Mouse (Mus musculus): Measurements from ENCODE around the gene Kcnk3.

Kcnk3 gene

DNA sequence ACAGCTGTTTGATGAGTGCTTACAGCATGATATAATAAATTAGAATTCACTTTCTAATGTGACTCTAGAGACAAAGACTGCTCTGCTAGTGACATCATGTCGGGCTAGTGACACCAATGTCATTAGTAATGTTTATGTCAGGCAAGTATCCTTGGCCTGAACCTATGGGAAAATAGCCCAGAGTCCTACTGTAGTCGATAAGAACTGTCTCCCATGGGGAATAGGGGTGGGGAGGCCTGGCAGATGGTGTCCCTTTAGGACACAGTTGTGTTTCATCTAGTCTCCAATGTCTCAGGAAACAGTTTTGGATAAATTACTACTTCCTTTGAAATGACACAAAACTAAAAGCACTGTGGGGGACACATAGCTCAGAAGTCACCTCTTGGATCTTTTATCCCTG, 58.1 kb downstream of the Kcnk3 start:
- peak; percentile 96 for DNase-seq

DNA sequence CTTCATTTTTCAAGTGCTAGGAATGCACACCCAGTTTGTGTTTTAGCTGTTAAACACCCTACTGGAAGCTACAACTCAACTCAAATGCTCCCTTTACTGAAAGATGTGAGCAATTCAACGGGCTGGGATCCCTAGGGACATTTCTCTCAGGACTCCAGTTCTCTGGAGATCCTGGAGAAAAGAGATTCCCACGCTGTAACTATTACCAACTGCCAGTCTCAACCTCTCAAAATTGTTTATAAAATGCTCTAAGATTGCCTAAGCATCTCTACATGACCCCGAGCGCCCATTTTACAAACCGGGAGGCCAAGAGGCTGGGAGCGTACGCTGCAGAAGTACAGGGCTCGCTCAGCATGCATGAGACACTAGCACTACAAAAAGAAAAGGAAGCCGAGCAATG, 59.4 kb downstream of the Kcnk3 start:
- DNase-seq: no peak

DNA sequence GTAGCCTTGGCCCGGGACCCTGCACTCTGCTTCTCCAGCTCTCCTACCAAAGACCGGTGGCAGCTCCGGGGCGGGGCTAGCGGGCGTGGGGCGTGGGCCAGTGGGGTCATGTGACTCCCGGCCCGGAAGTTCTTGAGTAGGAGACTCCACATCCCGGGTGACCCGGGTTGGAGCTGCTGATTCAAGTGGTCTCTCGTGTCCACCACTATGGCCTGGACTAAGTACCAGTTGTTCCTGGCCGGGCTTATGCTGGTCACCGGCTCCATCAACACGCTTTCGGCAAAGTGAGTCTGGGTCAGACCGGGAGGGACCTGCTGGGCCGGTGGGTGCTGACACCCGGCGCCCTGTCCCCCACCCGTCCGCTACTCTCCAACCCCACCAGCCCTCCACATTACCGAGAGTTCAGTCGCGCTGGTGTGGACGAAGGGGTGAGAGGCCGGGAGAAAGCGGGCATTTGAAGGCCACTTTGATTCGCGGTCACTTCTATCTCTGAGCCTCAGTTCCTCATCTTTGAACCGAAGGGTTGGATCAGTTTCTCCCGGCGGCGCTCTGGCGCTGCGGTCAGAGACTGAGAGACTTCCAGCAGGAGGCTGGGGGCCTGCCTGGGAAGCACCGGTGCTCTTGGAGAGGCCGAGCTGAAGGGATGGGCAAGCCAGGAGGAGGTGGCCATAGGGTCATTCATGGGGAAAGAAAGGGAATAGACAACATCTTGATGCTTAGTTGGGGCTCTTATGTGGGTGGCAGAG, 60.0 kb downstream of the Kcnk3 start, which contains the start of gene Slc35f6:
TSS of gene Slc35f6 (plus strand) at position 119 of the 746 bp plus-strand sequence.
- peak; percentile 100 for DNase-seq

DNA sequence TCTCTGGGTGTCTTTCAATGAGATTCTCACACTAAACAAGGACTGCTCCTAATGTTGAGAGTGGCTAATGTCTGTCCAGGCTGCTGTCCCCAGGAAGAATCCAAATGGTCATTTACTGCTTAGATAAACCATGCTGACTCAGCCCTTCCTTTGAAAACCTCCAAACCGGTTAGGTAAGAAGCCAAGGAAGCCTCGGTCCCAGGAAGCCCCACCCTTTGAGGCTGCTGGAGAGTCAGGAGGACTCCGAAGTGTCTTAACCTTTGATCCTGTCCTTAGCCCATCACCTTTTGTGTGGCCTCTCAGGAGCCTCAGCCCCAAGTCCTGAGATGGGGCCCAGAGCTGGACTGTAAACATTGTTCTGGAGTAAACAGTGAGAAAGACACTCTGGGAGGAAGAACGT, 61.6 kb downstream of the Kcnk3 start:
- no peak for DNase-seq

DNA sequence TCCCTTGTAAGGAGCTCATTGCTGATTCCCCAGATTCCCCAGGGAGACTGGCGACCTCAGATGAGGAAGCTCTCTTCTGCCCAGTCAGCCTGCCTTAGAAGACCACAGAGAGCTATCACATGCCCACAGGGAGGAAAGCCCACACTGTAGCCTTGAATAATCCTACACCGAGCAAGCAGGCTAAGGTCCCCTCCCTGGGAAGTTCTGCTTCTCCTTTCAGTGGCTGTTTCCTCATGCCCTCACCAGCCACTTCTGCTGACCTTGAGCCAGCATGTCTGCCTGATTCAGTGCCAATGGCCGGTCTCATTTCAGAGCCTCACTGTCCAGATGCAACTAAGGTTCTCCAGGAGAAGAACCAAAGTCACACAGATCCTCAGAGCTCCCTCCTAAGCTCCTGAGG, 62.8 kb downstream of the Kcnk3 start:
- peak; percentile 98 for DNase-seq

DNA sequence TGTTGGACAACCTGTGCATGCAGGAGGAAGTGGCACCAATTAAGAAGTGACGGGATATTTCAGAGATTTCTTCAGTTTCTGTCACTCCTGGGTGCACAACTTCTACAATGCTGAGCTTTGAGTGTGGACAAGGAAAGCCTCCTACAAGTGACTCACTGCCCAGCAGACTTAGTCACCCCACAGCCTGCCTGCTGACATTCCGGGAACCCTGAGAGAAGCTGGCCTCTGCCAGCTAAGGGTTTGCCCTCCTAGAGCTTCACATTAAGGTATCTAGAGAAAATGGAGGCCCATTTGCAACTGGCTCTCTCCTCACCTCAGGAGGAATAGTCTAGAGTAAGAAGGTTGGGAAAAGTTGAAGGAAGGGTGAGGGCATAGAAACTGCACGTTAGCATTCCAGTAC, 63.6 kb downstream of the Kcnk3 start:
- DNase-seq: peak; percentile 88

DNA sequence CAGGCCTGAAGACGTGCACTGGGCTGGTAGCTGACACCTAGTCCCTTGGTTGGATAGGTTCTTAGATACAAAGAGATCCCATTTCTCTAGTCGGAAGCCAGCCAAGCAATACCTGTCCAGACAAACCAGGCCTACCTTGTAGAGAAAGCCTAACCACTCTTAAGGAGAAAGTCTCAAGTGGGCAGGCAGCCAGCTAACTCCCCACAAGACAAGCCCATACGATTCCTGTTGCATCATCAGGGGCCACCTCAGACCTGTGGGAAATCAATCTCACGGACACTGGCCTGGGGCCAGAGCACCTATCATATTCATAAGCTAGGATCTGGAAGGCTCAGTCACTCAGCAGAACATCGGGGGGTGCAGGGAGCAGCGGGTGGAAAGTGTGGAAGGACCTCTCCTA, 65.3 kb downstream of the Kcnk3 start:
- DNase-seq: peak; percentile 90

DNA sequence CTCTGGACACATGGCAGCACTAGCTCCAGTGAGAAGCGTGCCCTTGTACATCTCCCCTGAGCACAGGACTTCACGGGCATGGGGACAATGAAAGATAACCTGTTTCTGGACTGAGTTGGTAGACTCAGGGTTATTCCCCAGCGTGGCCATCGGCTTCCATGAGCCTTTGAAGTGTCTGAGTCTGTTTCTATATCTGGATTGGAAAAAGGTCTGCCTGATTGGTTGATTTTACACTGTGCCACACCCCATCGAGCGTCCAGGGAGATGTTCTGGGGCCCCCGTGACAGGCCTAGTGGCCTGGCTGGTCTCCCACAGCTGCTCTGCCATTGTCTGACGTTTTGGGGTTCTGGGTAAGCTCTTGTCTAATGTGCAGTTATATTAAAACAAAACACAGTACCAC, 67.1 kb downstream of the Kcnk3 start:
- peak; percentile 90 for DNase-seq

DNA sequence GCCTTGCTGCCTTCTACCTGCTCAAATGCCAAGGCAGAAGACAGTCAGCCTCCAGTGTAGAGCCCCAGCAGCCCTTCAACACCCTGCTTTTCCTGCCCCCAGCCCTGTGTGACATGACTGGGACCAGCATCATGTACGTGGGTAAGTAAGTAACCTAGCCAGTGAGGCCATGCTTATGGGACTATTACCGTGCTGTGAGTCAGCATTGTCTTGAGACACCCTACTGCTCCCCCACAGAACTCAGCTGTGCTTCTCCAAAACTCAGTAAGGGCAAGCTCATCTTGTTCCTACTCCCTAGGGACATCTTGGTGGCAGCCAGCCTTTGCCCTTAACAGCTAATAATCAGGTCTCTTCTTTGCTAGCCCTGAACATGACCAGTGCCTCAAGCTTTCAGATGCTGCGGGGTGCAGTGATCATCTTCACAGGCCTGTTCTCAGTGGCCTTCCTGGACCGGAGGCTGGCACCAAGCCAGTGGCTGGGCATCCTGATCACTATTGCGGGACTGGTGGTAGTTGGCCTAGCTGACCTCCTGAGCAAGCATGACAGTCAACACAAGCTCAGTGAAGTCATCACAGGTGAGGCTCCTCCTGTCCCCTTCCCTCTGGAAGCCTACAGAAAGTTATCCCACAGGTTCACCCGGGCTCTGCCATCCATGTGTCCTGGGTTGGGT, 67.7 kb downstream of the Kcnk3 start:
- peak; percentile 90 for DNase-seq

DNA sequence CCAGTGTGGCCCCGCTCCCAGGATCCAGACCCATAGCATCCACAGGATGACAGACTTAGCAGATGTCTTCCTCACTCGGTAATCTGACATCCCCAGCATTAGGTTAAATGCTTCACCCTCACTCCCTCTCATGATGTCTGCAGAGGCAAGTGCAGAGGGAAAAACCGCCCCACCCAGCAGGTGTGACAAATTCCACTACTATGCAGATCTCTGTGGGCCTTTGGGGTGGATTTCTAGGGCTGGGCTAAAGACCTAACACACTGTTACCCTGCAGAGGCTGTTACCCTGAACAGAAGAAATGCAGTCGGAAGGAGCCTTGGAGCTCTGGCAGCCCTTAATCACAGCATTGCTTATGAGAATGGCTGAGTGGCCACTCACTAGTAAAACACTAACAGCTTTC, 71.1 kb downstream of the Kcnk3 start:
- peak; percentile 78 for DNase-seq

DNA sequence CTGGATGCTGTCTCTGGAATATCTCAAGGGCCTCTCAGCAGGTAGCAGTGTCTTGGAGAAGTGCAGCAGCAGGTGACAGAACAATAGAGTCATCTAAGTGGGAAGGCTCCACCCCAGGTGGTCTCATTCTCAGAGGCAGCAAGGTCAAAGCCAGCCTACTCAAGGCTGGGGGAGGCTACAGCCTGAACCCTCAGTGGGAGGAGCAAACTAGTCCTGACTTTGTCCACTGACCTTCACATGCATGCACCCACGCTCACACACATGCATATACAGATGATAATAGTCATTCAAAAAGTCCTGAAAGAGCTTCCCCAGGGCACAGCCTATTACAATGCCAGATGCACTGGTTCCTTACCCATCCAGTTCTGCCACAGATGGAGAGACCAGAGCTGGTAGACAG, 72.3 kb downstream of the Kcnk3 start:
- peak; percentile 88 for DNase-seq

DNA sequence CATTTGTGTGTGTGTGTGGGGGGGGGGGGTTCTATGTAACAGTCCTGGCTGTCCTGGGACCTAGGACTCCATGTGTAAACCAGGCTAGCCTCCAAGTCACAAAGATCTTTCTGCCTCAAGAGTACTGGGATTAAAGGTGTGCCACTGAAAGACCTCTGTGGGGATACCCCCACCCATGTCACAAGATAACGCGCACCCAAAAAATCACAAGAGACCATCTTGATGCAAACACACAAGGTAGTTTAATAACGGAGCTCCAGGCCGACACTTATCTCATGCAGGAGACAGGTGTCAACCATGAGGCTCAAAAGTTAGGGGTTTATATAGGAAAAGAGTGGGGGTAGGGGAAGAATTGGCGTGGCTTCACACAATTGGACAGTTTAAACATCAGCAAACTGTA, 72.8 kb downstream of the Kcnk3 start:
- DNase-seq: peak; percentile 89

DNA sequence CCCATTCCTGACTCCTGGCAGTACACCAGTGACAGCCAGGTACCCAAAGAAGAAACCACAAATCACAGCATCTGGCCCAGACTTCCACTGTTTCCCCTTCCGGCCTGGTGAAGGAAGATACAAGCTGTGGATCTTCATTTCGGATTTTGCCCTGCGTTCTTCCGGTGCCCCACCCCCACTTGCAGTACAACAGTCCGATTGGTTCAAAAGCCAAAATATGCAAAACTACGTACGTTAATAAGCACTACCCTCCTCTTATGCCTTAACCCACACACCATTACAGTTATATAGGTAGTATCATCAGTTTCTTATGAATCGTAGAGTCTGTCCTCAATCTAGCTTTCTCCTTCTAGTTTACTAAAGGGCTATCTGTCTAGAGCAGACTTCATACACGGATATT, 77.4 kb downstream of the Kcnk3 start:
- DNase-seq: no peak

DNA sequence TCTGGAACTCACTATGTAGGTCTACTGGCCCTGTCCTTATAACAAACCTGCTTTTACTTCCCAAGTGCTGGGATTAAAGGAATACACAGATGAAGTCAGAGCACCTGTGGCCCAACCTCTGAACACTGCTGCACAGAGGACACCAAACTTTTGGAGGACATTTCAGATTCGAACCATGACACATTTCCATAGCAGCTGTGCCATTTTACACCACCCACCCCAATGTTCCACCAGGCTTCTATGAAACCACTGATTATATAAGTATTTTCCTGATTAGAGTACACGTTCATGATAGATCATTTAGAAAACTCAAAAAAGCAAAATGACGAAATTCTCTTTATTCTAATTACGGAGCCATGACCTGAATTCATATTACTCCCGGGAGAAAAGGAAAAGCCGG, 78.0 kb downstream of the Kcnk3 start:
- no peak for DNase-seq

DNA sequence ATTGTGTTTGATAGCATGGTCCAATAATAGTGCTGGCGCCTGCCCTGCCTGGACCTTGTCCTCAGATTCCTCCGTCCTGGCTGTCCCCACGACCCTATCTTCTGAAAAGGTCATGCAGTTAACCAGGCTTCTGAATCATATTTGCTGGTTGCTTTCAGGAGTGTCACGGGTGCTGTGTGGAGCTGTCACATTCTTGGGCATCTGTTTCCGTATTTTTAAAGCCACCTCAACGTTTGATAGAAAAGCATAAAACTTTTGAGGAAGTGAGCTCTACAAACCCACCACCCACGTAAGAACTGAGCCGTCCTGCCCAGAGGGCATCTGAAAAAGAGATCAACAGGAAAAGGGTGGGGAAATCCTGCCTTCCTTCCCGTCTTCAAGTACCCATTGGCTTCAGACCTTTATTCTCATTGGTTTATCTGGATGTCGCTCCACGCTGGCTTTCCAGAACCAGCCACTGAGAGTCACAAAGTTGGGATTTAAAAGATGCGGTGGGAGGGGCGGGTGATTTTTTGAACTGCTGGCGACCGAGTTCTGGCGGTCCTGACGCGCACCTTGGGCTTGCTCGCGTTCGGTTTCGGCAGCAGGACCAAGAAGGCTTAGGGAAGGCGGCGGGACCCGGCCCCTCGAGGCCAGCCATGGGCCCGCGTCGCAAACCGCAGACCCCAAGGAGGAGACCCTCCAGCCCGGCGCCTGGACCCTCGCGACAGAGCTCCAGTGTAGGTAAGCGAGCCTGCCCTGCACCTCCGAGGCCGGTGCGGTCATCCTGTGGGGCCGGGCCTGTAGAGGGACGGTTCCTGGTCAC, 78.6 kb downstream of the Kcnk3 start, which contains the start of gene Cenpa:
TSS of gene Cenpa (plus strand) at position 387 of the 805 bp plus-strand sequence.
- peak; percentile 100 for DNase-seq

DNA sequence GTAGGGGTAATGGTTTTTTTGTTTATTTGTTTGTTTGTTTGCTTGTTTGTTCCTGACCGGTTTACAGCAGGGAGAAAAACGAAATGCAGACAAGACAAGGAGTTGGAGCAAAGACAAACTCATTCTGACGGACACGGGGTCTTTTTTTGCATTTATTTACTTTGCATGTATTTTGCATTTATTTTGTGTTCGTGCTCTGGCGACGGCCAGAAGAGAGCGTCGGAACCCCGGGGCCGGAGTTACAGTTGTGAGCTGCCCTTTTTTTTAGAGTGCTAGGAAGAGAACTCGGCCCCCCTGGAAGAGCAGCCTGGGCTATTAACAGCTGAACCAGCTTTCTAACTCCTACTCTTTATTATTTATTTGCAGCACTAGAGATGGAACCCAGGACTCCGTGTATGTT, 79.2 kb downstream of the Kcnk3 start:
- DNase-seq: no peak

DNA sequence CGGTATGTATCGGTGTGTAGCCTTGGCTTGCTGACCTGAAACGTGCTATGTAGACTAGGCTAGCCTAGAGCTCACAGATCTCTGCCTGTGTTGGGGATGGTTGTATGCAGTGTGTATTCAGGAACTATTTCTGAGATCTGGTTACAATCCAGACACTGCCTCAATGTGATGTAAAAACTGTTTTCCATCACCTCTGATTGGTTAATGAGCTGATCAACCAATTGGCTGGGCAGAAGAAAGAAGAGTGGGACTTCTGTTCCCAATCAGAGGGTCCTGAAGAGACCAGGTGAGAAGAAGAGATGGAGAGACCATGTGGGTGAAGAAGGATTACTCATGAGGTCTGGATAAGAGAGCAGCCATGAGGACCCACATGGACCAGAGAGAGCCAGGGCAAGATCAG, 79.7 kb downstream of the Kcnk3 start:
- no peak for DNase-seq

DNA sequence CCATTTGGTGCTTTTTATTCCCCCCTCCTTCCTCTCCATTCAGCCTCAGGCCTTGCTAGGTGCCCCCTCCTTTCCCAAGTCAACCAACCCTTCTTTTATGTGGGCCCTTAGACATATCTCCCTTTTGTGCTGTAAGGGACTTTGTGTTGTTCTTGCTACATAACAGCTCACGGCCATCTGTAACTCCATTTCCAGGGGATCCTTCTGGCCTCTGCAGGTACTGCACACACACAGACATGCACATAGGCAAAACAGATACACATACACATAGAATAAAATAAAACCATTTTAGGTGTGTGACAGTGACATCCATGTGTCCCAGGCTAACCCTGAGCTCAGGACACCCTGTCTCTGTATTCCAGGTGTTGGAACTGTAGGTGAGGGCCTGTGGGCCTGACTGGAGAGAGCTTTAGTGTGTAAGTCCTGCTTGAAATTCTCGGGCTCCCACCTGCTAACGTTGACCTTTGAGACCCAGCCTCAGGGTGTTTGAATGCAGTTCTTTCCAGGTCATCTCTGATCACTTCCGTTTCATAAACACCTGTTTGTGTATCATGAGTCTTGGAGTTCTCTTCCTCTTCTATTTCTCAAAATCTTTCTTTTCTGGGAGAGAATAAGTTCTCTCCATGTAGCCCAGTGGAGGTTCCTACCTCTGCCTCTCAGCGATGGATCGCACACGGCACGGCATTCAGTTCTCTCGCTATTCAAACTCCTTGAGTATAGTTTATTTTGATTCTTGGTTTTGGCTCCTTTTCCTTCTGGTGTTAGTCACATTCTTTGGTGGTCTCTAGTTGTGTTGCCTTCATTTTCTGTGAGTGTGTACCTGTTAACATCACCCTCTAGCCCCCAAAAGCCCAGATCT, 80.9 kb downstream of the Kcnk3 start:
- DNase-seq: no peak

DNA sequence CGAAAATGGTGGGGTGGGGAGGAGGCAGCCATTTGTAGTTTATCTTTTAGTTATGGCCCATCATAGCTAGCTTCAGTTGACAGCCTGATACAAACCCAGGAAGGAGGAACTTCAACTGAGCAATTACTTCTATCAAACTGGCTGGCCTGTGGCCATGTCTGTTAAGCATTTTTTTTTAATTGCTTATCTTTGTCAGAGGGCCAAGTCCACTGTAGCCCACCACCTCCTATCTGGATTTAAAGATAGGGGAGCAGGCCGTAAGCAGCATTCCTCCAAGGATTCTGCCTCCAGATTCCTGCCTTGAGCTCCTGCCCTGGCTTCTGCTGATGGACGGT, 81.5 kb downstream of the Kcnk3 start:
- no peak for DNase-seq

DNA sequence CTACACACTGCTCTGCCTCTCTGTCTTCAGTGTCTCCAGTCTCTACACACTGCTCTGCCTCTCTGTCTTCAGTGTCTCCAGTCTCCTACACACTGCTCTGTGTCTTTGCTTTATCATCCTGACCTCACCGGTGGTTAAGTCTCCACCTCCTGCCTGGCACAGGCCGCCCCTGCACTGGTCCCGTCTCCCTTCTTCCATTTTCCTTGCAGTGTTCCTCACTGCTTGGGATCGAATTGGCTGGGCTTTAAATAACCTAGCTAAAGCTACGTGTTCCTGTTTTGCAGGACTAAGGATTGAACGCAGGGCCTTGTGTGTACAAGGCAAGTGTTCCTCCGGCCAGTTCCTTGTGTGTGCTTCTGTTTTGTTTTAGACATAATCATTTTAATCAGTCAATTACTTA, 82.1 kb downstream of the Kcnk3 start:
- DNase-seq: peak; percentile 84

DNA sequence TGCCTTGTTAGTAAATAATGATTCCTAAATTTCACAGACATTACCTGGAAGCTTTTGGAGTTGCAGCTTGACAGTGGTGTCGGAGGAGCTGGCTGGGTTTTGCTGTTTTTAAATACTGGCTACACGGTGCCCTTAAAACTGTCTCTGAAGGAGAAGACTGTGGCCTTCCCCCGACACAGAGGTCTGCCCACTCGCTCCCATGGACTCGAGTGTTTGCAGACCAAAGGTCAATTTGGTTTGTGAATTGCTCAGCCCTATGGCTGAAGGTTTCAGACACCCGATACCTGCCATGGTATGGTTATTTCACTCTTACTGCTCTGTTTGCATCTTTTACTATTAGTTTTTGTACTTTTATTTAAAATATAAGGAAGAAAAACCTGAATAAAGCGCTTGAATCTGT, 86.0 kb downstream of the Kcnk3 start:
- peak; percentile 67 for DNase-seq

All from heart, adult 11 months (tissue).